Mouse (Mus musculus): ENCODE results near the gene Tacstd2. TPM values are rescaled to one million over a fixed set of nuclear protein-coding genes. Genes with fewer than 3 reads are reported as not detected.

Gene Tacstd2
- 2.8 and 3.2 TPM in 2 replicates for polyA plus RNA-seq (2015; fragmentation: Nextera tagmentation; extraction: Ambion mirVana)

GRCm38 (mm10) chr6:67535777-67536054 lies at the start of gene Tacstd2:
Gene Tacstd2 (minus strand): TSS chr6:67535796.

GRCm38 (mm10) chr6:67491755-67492154 lies 43.8 kb downstream of the Tacstd2 start, which contains the start of gene Il23r:
Gene Il23r (minus strand): TSS chr6:67491855.

Other genes with a start within 250 kb of the Tacstd2 start
- 0.08 and 0.10 TPM in 2 replicates for gene Il12rb2, start 159.6 kb downstream of the Tacstd2 start, polyA plus RNA-seq (2015; fragmentation: Nextera tagmentation; extraction: Ambion mirVana)
- 0.06 TPM in 1 of 2 replicates, not detected in the other for gene Il23r, start 43.9 kb downstream of the Tacstd2 start, polyA plus RNA-seq (2015; fragmentation: Nextera tagmentation; extraction: Ambion mirVana)

Measured in spleen, postnatal 0 days (tissue).